Mouse (Mus musculus) heart, adult 2 months (tissue): ENCODE results near the gene Ift122.

Experiments
- CTCF ChIP-seq: fragments of 200-600 bp; IDR thresholded peaks from 2 replicates; pipeline ENCODE4 v1.8.1; 2022; ENCODE audit warnings: antibody characterized with exemption, mild to moderate bottlenecking, moderate library complexity
- EP300 ChIP-seq: fragments of 200-500 bp; IDR thresholded peaks from 2 replicates; pipeline ENCODE4 v1.6.1; 2011; ENCODE audit warnings: low read depth, low read length, control low read depth; ENCODE audit not compliant: insufficient read depth

DNA sequence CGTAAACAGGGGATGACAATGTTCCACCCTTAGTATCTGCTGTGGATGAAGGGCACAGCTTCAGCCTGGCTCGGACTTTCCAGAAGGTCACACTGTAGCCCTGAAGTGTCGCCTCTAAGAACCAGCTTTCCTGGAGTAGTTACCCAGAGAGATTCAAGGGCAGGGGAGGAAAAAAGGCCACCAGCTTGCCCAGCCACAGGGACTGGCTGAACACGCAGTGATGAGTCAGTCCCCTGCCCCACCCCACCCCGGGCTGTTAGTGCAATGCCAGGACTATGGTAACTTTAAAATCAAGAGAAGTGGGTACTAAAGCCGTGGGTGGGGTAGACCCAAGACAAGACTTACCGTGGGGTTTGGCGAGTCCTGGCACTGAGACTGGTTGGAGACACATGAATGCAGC, 122.3 kb downstream of the Ift122 start:
- TF ChIP-seq CTCF = no peak
- TF ChIP-seq EP300 = no peak
